Mouse (Mus musculus) G1E (cell line): Measurements from ENCODE around the gene Mtcl1.

ENCODE experiments used
- CTCF ChIP-seq: IDR thresholded peaks from 2 replicates; pipeline ENCODE4 v1.5.1; 2012; ENCODE audit warnings: low read depth, low read length, inconsistent platforms, mixed read lengths
- GATA1 ChIP-seq: IDR thresholded peaks from 2 replicates; pipeline ENCODE4 v1.6.1; 2012; ENCODE audit warnings: borderline replicate concordance, low read length, inconsistent platforms, mixed read lengths
- POLR2AphosphoS5 ChIP-seq: IDR thresholded peaks from 2 replicates; pipeline ENCODE4 v1.6.1; 2012; ENCODE audit warnings: low read depth, low read length, inconsistent platforms; ENCODE audit not compliant: insufficient replicate concordance

- no peak for TF ChIP-seq CTCF
- TF ChIP-seq GATA1: no peak
- no peak for TF ChIP-seq POLR2AphosphoS5
Observed at GRCm38 (mm10) chr17:66471775-66472174, 22.2 kb upstream of the Mtcl1 start.
